Mouse (Mus musculus) kidney, embryonic 16.5 days (tissue): ENCODE measurements around the gene Adamts4. TPM values are rescaled to one million over a fixed set of nuclear protein-coding genes. Genes with fewer than 3 reads are reported as not detected.

Experiments
- ATAC-seq: fragments of 200-750 bp; cut with Nextera tagmentation; 2 replicates; pipeline ENCODE4 v1.8.0; 2017; ENCODE audit warnings: moderate TSS enrichment; ENCODE audit not compliant: low FRiP score, low TSS enrichment
- H3K27ac ChIP-seq: fragments of 300-500 bp; sonication (generic); 2 replicates; pipeline ENCODE4 v1.5.1; 2014; ENCODE audit warnings: low read length
- H3K27me3 ChIP-seq: fragments of 300-500 bp; sonication (generic); 2 replicates; pipeline ENCODE4 v1.6.1; 2014; ENCODE audit warnings: low read length, control low read depth, mixed read lengths; ENCODE audit not compliant: insufficient read depth
- H3K36me3 ChIP-seq: fragments of 300-500 bp; sonication (generic); 2 replicates; pipeline ENCODE4 v1.6.1; 2014; ENCODE audit warnings: low read length, control low read depth, mixed read lengths; ENCODE audit not compliant: insufficient read depth
- H3K4me1 ChIP-seq: fragments of 300-500 bp; sonication (generic); 2 replicates; pipeline ENCODE4 v1.6.1; 2014; ENCODE audit warnings: low read length, control low read depth, mixed read lengths; ENCODE audit not compliant: insufficient read depth
- H3K4me2 ChIP-seq: fragments of 300-500 bp; sonication (generic); replicated peaks from 2 replicates; pipeline ENCODE4 v1.6.1; 2014; ENCODE audit warnings: low read depth, low read length
- H3K4me3 ChIP-seq: fragments of 300-500 bp; sonication (generic); 2 replicates; pipeline ENCODE4 v1.5.1; 2014; ENCODE audit warnings: mild to moderate bottlenecking, low read length
- H3K9ac ChIP-seq: fragments of 300-500 bp; sonication (generic); replicated peaks from 2 replicates; pipeline ENCODE4 v1.6.1; 2014; ENCODE audit warnings: low read length
- H3K9me3 ChIP-seq: fragments of 300-500 bp; sonication (generic); 2 replicates; pipeline ENCODE4 v1.6.1; 2016; ENCODE audit warnings: low read length, control low read depth
- WGBS: fragments of 180-500 bp; shearing (Covaris S2); extraction: QIAGEN DNeasy Blood & Tissue Kit; methylation state at CpG from one replicate; pipeline ENCODE4 v1.1.7; 2014; 5-methylcytosine and 5-hydroxymethylcytosine counted together
- polyA plus RNA-seq: library from polyadenylated mRNA; unstranded; fragments of >200 nt; fragmentation: Nextera tagmentation; extraction: Ambion mirVana; gene quantifications from 2 replicates; pipeline ENCODE4 v1.2.1, GENCODE M21; 2015

Gene Adamts4
- polyA plus RNA-seq, 1 experiment from 2014 or later, result 13.4 TPM

GRCm38 (mm10) chr1:171220871-171221270 is 29.4 kb upstream of the Adamts4 start:
- WGBS, result 6% methylated on average over 10 of the region's 10 CpGs
- H3K27ac ChIP-seq, result no peak overlapping the region

GRCm38 (mm10) chr1:171221281-171222193 is 28.7 kb upstream of the Adamts4 start:
- no peaks in the 10 kb centered on the region for H3K27me3 ChIP-seq
- peak overlapping the region; percentile 74 for H3K9ac ChIP-seq
- no peak overlapping the region for H3K27ac ChIP-seq
- ATAC-seq, result peak; percentile 4
- H3K36me3 ChIP-seq, result peaks cover 13% of the 10 kb centered on the region
- H3K9me3 ChIP-seq, result no peaks in the 10 kb centered on the region
- peaks cover 16% of the 10 kb centered on the region for H3K4me1 ChIP-seq
- peak overlapping the region; percentile 89 for H3K4me2 ChIP-seq
- WGBS, result 3% methylated on average over 22 of the region's 22 CpGs
- peak overlapping the region; percentile 62 for H3K4me3 ChIP-seq

More at GRCm38 (mm10) chr1:171220871-171221270, 29.4 kb upstream of the Adamts4 start:
- Histone ChIP-seq H3K4me2 (peak overlapping the region; percentile 89), H3K36me3 (peaks cover 13% of the 10 kb centered on the region), H3K9me3 (no peaks in the 10 kb centered on the region), H3K4me3 (peak overlapping the region; percentile 62), H3K27me3 (no peaks in the 10 kb centered on the region), H3K4me1 (peaks cover 16% of the 10 kb centered on the region), H3K9ac (no peak overlapping the region)
- 0 out of 2 replicates have a peak, but pooled peaks have one; percentile 22 for ATAC-seq

DNA sequence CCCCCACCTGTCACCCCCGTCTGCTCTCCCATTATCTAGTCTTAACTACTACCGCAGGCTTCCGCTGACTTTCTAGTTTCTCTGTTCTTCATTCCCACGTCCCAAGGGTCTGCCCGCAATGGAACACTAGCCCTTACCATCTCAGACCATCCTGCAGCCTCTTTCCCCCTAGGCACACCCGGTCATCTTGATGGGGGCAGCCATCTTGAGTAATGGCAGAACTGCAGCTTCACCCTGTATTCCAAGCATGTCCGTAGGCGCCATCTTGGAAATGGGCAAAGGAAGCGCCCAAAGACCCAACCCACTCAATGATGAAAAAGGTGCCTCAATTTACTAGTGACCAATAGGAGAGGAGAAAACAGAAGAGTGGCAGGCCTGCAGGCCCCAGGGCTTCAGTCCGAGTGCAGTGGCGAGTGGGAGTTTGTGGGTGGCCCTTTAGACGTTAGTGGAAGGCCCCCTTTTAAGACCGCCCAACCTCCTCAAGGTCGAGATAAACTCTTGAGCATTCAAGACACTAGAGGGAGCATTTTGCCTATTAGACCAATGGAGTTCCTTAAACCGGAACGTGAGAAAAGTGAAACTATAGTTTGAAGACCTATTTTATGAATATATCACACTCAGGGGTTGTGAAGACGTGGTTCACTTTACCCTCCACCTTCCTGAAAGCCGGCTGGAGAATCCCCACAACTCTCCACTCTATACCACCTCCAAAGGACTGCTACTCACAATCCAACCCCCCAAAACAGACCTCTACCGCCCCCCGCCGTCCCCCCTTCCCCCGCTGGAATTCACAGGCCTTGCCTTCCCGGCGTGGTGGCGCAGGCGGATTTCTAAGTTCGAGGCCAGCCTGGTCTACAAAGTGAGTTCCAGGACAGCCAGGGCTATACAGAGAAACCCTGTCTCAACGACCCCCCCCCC is 27.7 kb upstream of the Adamts4 start, which contains the start of gene Tomm40l:
Tomm40l (minus strand) TSS at position 277 of the 918 bp plus-strand sequence.
- Histone ChIP-seq H3K4me2 (peak within 1 kb of the TSS; percentile 89), H3K36me3 (peaks cover 13% of the 10 kb centered on the region), H3K27me3 (no peaks in the 10 kb centered on the region), H3K27ac (peak within 1 kb of the TSS; percentile 96), H3K9me3 (no peaks in the 10 kb centered on the region), H3K4me3 (peak within 1 kb of the TSS; percentile 62), H3K4me1 (peaks cover 16% of the 10 kb centered on the region), H3K9ac (peak within 1 kb of the TSS; percentile 74)
- WGBS, result 1% methylated on average over 28 of the region's 28 CpGs
- ATAC-seq, result peak; percentile 99

DNA sequence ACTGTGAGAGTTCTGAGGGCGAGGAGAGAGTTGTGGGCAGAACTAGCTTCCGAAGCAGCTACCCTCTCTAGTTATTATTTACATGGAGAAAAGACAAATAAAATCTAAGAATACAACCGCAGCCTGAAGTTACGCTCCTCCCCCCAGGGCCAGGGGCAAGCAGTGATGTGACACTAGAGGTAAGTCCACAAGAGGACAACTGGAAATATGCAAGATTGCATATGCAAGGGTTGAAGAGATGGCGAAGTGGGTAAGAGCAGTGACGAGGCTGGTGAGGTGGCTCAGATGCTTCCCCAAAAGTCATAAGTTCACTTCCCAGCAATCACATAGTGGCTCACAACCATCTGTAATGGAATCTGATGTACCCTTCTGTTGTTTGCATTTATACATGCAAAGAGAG is 27.1 kb upstream of the Adamts4 start:
- 83% methylated on average over 6 of the region's 6 CpGs for WGBS
- peak overlapping the region; percentile 63 for H3K9ac ChIP-seq
- H3K9me3 ChIP-seq, result no peaks in the 10 kb centered on the region

GRCm38 (mm10) chr1:171223796-171224195 is 26.4 kb upstream of the Adamts4 start:
- peaks cover 16% of the 10 kb centered on the region for H3K4me1 ChIP-seq
- WGBS, result 83% methylated on average over 2 of the region's 2 CpGs
- H3K9me3 ChIP-seq, result no peaks in the 10 kb centered on the region
- H3K4me2 ChIP-seq, result no peak overlapping the region
- H3K9ac ChIP-seq, result no peak overlapping the region
- no peaks in the 10 kb centered on the region for H3K27me3 ChIP-seq
- H3K36me3 ChIP-seq, result peaks cover 13% of the 10 kb centered on the region
- ATAC-seq, result no peak
- H3K4me3 ChIP-seq, result no peak overlapping the region
- no peak overlapping the region for H3K27ac ChIP-seq

More for the DNA sequence above, 27.1 kb upstream of the Adamts4 start:
- H3K4me2 ChIP-seq, result peak overlapping the region; percentile 53
- no peaks in the 10 kb centered on the region for H3K27me3 ChIP-seq
- H3K27ac ChIP-seq, result peak overlapping the region; percentile 96
- H3K4me3 ChIP-seq, result peak overlapping the region; percentile 62
- H3K36me3 ChIP-seq, result peaks cover 13% of the 10 kb centered on the region
- H3K4me1 ChIP-seq, result peaks cover 16% of the 10 kb centered on the region
- no peak for ATAC-seq

GRCm38 (mm10) chr1:171224857-171225256 is 25.4 kb upstream of the Adamts4 start, which contains the start of gene Apoa2:
TSS of gene Apoa2 (plus strand) at chr1:171225054.
- no peak within 1 kb of the TSS for H3K9ac ChIP-seq
- WGBS, result 67% methylated on average over 5 of the region's 5 CpGs
- H3K27ac ChIP-seq, result no peak within 1 kb of the TSS

GRCm38 (mm10) chr1:171226780-171227179 is 23.4 kb upstream of the Adamts4 start:
- 73% methylated on average over 4 of the region's 4 CpGs for WGBS
- H3K4me2 ChIP-seq, result no peak overlapping the region
- no peak for ATAC-seq

More at GRCm38 (mm10) chr1:171224857-171225256, 25.4 kb upstream of the Adamts4 start, which contains the start of gene Apoa2:
- Histone ChIP-seq H3K9me3 (no peaks in the 10 kb centered on the region), H3K4me1 (peaks cover 16% of the 10 kb centered on the region), H3K4me3 (no peak within 1 kb of the TSS), H3K36me3 (peaks cover 5% of the 10 kb centered on the region; the same call in 1 of the 2 replicates), H3K27me3 (no peaks in the 10 kb centered on the region), H3K4me2 (no peak within 1 kb of the TSS)
- ATAC-seq, result no peak

DNA sequence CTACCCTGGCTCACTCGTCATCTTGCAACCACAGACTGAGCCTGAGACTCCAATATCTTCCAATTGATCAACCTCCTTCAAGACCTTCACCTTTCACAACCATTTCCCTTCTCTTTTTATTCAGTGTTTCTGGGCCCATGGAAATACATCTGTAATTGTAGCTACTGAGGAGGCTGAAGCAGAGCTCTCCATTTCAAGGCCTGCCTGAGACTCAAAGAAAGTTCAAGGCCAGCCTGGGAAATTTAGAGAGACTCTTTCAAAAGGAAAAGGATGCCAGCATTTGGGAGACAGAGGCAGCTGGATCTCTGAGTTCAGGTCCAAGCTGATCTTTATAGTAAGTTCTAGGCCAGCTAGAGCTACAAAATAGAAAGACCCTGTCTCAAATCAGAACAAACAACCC is 22.3 kb upstream of the Adamts4 start:
- WGBS, result 90% methylated on average over 1 of the region's 1 CpGs
- H3K36me3 ChIP-seq, result no peaks in the 10 kb centered on the region
- no peak for ATAC-seq

More at GRCm38 (mm10) chr1:171226780-171227179, 23.4 kb upstream of the Adamts4 start:
- no peak overlapping the region for H3K9ac ChIP-seq
- H3K27me3 ChIP-seq, result no peaks in the 10 kb centered on the region
- no peak overlapping the region for H3K4me3 ChIP-seq
- H3K27ac ChIP-seq, result no peak overlapping the region
- peaks cover 15% of the 10 kb centered on the region; the same call in 1 of the 2 replicates for H3K4me1 ChIP-seq
- H3K9me3 ChIP-seq, result no peaks in the 10 kb centered on the region
- H3K36me3 ChIP-seq, result no peaks in the 10 kb centered on the region

DNA sequence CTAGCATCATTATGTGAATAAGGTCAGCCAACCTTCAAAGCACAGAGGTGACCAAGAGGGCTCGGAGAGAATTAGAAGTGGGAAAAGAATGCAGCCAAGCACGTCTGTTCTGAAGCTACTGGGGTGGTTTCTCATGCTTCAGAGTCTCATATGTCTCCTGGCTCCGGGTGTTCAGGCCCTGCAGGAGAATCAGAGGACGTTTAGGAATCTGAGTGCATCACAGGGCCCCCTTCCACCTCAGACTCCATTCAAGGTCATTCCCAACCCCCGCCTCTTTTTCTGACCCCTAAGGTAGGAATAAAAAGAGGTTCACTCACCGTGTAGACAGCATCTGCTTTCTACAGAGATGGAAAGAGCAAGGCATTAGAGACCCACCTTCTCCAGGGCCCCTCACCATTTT is 20.5 kb upstream of the Adamts4 start:
- H3K9ac ChIP-seq, result 0 out of 2 replicates have a peak overlapping the region, but pooled peaks have one; percentile 1
- H3K27ac ChIP-seq, result peak overlapping the region; percentile 16; the same call in 1 of the 2 replicates
- H3K9me3 ChIP-seq, result no peaks in the 10 kb centered on the region
- WGBS, result 44% methylated on average over 6 of the region's 6 CpGs
- H3K27me3 ChIP-seq, result no peaks in the 10 kb centered on the region
- no peak overlapping the region for H3K4me2 ChIP-seq
- H3K4me1 ChIP-seq, result 0 out of 2 replicates have a peak, but pooled peaks cover 8% of the 10 kb centered on the region
- H3K36me3 ChIP-seq, result peaks cover 14% of the 10 kb centered on the region
- no peak overlapping the region for H3K4me3 ChIP-seq
- ATAC-seq, result no peak

More for the DNA sequence above, 22.3 kb upstream of the Adamts4 start:
- H3K9ac ChIP-seq, result no peak overlapping the region
- H3K4me3 ChIP-seq, result no peak overlapping the region
- H3K27me3 ChIP-seq, result no peaks in the 10 kb centered on the region
- H3K4me1 ChIP-seq, result peaks cover 12% of the 10 kb centered on the region; the same call in 1 of the 2 replicates
- H3K27ac ChIP-seq, result no peak overlapping the region
- no peak overlapping the region for H3K4me2 ChIP-seq
- H3K9me3 ChIP-seq, result no peaks in the 10 kb centered on the region
